Mouse (Mus musculus) midbrain, embryonic 12.5 days (tissue): ENCODE results near the gene Pigz. TPM values are rescaled to one million over a fixed set of nuclear protein-coding genes. Genes with fewer than 3 reads are reported as not detected.
"Not testable (repeated sequence)": the region's sequence is repeated elsewhere in the genome, so short reads cannot be mapped to it uniquely, and the experiment has no call there.

Source experiments
- ATAC-seq: fragments of 200-750 bp; cut with Nextera tagmentation; 2 replicates; pipeline ENCODE4 v1.8.0; 2017; ENCODE audit warnings: low read depth, moderate TSS enrichment, moderate library complexity; ENCODE audit not compliant: low FRiP score
- H3K27ac ChIP-seq: fragments of 300-500 bp; sonication (generic); replicated peaks from 2 replicates; pipeline ENCODE4 v1.5.1; 2016; ENCODE audit warnings: mild to moderate bottlenecking
- H3K27me3 ChIP-seq: fragments of 300-500 bp; sonication (generic); 2 replicates; pipeline ENCODE4 v1.6.1; 2016; ENCODE audit warnings: mild to moderate bottlenecking
- H3K36me3 ChIP-seq: fragments of 300-500 bp; sonication (generic); 2 replicates; pipeline ENCODE4 v1.6.1; 2016
- H3K4me1 ChIP-seq: fragments of 300-500 bp; sonication (generic); 2 replicates; pipeline ENCODE4 v1.6.1; 2016
- H3K4me2 ChIP-seq: fragments of 300-500 bp; sonication (generic); replicated peaks from 2 replicates; pipeline ENCODE4 v1.6.1; 2016; ENCODE audit warnings: mild to moderate bottlenecking, moderate library complexity
- H3K4me3 ChIP-seq: fragments of 300-500 bp; sonication (generic); 2 replicates; pipeline ENCODE4 v1.5.1; 2016; ENCODE audit warnings: mild to moderate bottlenecking
- H3K9ac ChIP-seq: fragments of 300-500 bp; sonication (generic); replicated peaks from 2 replicates; pipeline ENCODE4 v1.6.1; 2016; ENCODE audit warnings: mild to moderate bottlenecking, moderate library complexity
- H3K9me3 ChIP-seq: fragments of 300-500 bp; sonication (generic); 2 replicates; pipeline ENCODE4 v1.6.1; 2016; ENCODE audit warnings: mild to moderate bottlenecking
- WGBS: fragments of 180-500 bp; shearing (Covaris S2); methylation state at CpG from one replicate; pipeline ENCODE4 v1.1.7; 2016; 5-methylcytosine and 5-hydroxymethylcytosine counted together
- polyA plus RNA-seq: library from polyadenylated mRNA; unstranded; fragments of >200 nt; fragmentation: Nextera tagmentation; extraction: Ambion mirVana; gene quantifications from 2 replicates; pipeline ENCODE4 v1.2.1, GENCODE M21; 2016

Gene Pigz
- polyA plus RNA-seq, 1 experiment from 2014 or later = 1.4 TPM

GRCm38 (mm10) chr16:31932840-31933697, 582 bp upstream of the Pigz start:
- Histone ChIP-seq H3K4me3 (peak overlapping the region; percentile 42), H3K4me2 (peak overlapping the region; percentile 66), H3K4me1 (peaks cover 32% of the 10 kb centered on the region), H3K27me3 (peaks cover 54% of the 10 kb centered on the region), H3K27ac (peak overlapping the region; percentile 88), H3K9me3 (no peaks in the 10 kb centered on the region), H3K36me3 (no peaks in the 10 kb centered on the region), H3K9ac (peak overlapping the region; percentile 54)
- ATAC-seq = peak; percentile 94
- under 1% methylated on average over 50 of the region's 50 CpGs for WGBS

GRCm38 (mm10) chr16:31934550-31935010, 929 bp downstream of the Pigz start:
- H3K27me3 ChIP-seq = peaks cover 54% of the 10 kb centered on the region
- H3K9ac ChIP-seq = peak overlapping the region; percentile 54; the same call in 1 of the 2 replicates
- WGBS = 17% methylated on average over 13 of the region's 13 CpGs
- no peaks in the 10 kb centered on the region for H3K9me3 ChIP-seq
- ATAC-seq = no peak
- peak overlapping the region; percentile 42 for H3K4me3 ChIP-seq
- no peak overlapping the region for H3K27ac ChIP-seq
- H3K4me2 ChIP-seq = peak overlapping the region; percentile 66
- H3K36me3 ChIP-seq = no peaks in the 10 kb centered on the region
- peaks cover 32% of the 10 kb centered on the region for H3K4me1 ChIP-seq

- peak overlapping the region; percentile 54; the same call in 1 of the 2 replicates for H3K9ac ChIP-seq
- peak overlapping the region; percentile 42 for H3K4me3 ChIP-seq
- peak overlapping the region; percentile 66 for H3K4me2 ChIP-seq
- no peak for ATAC-seq
- 4% methylated on average over 36 of the region's 36 CpGs for WGBS
- peaks cover 49% of the 10 kb centered on the region for H3K27me3 ChIP-seq
- H3K4me1 ChIP-seq = peaks cover 32% of the 10 kb centered on the region
- H3K9me3 ChIP-seq = no peaks in the 10 kb centered on the region
- H3K27ac ChIP-seq = no peak overlapping the region; the same call in 1 of the 2 replicates
- H3K36me3 ChIP-seq = no peaks in the 10 kb centered on the region
Observed at GRCm38 (mm10) chr16:31935091-31935979, 1.7 kb downstream of the Pigz start.

GRCm38 (mm10) chr16:31936568-31936967, 2.9 kb downstream of the Pigz start:
- Histone ChIP-seq H3K4me3 (no peak overlapping the region), H3K9me3 (no peaks in the 10 kb centered on the region), H3K27me3 (peaks cover 45% of the 10 kb centered on the region), H3K4me2 (no peak overlapping the region), H3K36me3 (no peaks in the 10 kb centered on the region), H3K27ac (no peak overlapping the region), H3K9ac (no peak overlapping the region), H3K4me1 (peaks cover 32% of the 10 kb centered on the region)
- WGBS = 88% methylated on average over 4 of the region's 4 CpGs
- ATAC-seq = no peak

- no peak for ATAC-seq
- no peak overlapping the region for H3K4me2 ChIP-seq
- peaks cover 34% of the 10 kb centered on the region for H3K27me3 ChIP-seq
- WGBS = 79% methylated on average over 6 of the region's 6 CpGs
- H3K4me1 ChIP-seq = peaks cover 19% of the 10 kb centered on the region
- H3K9me3 ChIP-seq = no peaks in the 10 kb centered on the region
- H3K9ac ChIP-seq = no peak overlapping the region
- no peak overlapping the region for H3K4me3 ChIP-seq
- H3K27ac ChIP-seq = no peak overlapping the region
- no peaks in the 10 kb centered on the region for H3K36me3 ChIP-seq
Observed at GRCm38 (mm10) chr16:31938856-31939255, 5.2 kb downstream of the Pigz start.

GRCm38 (mm10) chr16:31940586-31940985, 6.9 kb downstream of the Pigz start:
- Histone ChIP-seq H3K36me3 (no peaks in the 10 kb centered on the region), H3K4me2 (no peak overlapping the region), H3K9me3 (no peaks in the 10 kb centered on the region), H3K9ac (no peak overlapping the region), H3K4me3 (no peak overlapping the region), H3K27ac (no peak overlapping the region), H3K27me3 (peaks cover 16% of the 10 kb centered on the region), H3K4me1 (peaks cover 10% of the 10 kb centered on the region)
- ATAC-seq = no peak
- 70% methylated on average over 2 of the region's 2 CpGs for WGBS

GRCm38 (mm10) chr16:31943980-31944379, 10.3 kb downstream of the Pigz start:
- WGBS = 4% methylated on average over 10 of the region's 10 CpGs
- no peak overlapping the region for H3K27ac ChIP-seq
- no peak overlapping the region for H3K4me2 ChIP-seq

GRCm38 (mm10) chr16:31944698-31945255, 11.1 kb downstream of the Pigz start:
- 0 out of 2 replicates have a peak, but pooled peaks cover 3% of the 10 kb centered on the region for H3K27me3 ChIP-seq
- no peak overlapping the region for H3K27ac ChIP-seq
- H3K4me3 ChIP-seq = no peak overlapping the region
- H3K4me2 ChIP-seq = no peak overlapping the region
- 91% methylated on average over 12 of the region's 12 CpGs for WGBS
- H3K36me3 ChIP-seq = no peaks in the 10 kb centered on the region
- H3K9me3 ChIP-seq = no peaks in the 10 kb centered on the region
- ATAC-seq = no peak
- H3K9ac ChIP-seq = 0 out of 2 replicates have a peak overlapping the region, but pooled peaks have one; percentile 15
- peaks cover 37% of the 10 kb centered on the region for H3K4me1 ChIP-seq

More at GRCm38 (mm10) chr16:31943980-31944379, 10.3 kb downstream of the Pigz start:
- Histone ChIP-seq H3K36me3 (no peaks in the 10 kb centered on the region), H3K9ac (no peak overlapping the region), H3K4me3 (no peak overlapping the region), H3K27me3 (0 out of 2 replicates have a peak, but pooled peaks cover 3% of the 10 kb centered on the region), H3K4me1 (peaks cover 29% of the 10 kb centered on the region), H3K9me3 (no peaks in the 10 kb centered on the region)
- ATAC-seq = 0 out of 2 replicates have a peak, but pooled peaks have one; percentile 4

GRCm38 (mm10) chr16:31945372-31945771, 11.7 kb downstream of the Pigz start:
- Histone ChIP-seq H3K27me3 (0 out of 2 replicates have a peak, but pooled peaks cover 3% of the 10 kb centered on the region), H3K36me3 (no peaks in the 10 kb centered on the region), H3K9me3 (no peaks in the 10 kb centered on the region), H3K4me1 (peaks cover 37% of the 10 kb centered on the region), H3K27ac (no peak overlapping the region), H3K9ac (no peak overlapping the region), H3K4me2 (no peak overlapping the region), H3K4me3 (no peak overlapping the region)
- ATAC-seq = no peak
- WGBS = 90% methylated on average over 6 of the region's 6 CpGs

GRCm38 (mm10) chr16:31945986-31946385, 12.3 kb downstream of the Pigz start:
- not testable (repeated sequence) for H3K9ac ChIP-seq, H3K27ac ChIP-seq, ATAC-seq, H3K27me3 ChIP-seq, H3K9me3 ChIP-seq, H3K36me3 ChIP-seq, H3K4me2 ChIP-seq, H3K4me3 ChIP-seq
- peaks cover 37% of the 10 kb centered on the region for H3K4me1 ChIP-seq
- 89% methylated on average over 6 of the region's 6 CpGs for WGBS

GRCm38 (mm10) chr16:31947333-31947732, 13.7 kb downstream of the Pigz start:
- H3K27ac ChIP-seq = 0 out of 2 replicates have a peak overlapping the region, but pooled peaks have one; percentile 87
- H3K36me3 ChIP-seq = 0 out of 2 replicates have a peak, but pooled peaks cover 4% of the 10 kb centered on the region
- WGBS = 41% methylated on average over 8 of the region's 8 CpGs

More at GRCm38 (mm10) chr16:31947333-31947732, 13.7 kb downstream of the Pigz start:
- peak overlapping the region; percentile 86 for H3K4me2 ChIP-seq
- H3K4me1 ChIP-seq = peaks cover 37% of the 10 kb centered on the region
- no peak for ATAC-seq
- H3K9me3 ChIP-seq = no peaks in the 10 kb centered on the region
- peak overlapping the region; percentile 83 for H3K4me3 ChIP-seq
- peak overlapping the region; percentile 85 for H3K9ac ChIP-seq
- H3K27me3 ChIP-seq = no peaks in the 10 kb centered on the region
